Comparison of ENCODE assay signal across 10 mouse cellular contexts in genomic region chr8:26626651-26627077, GRCm38 (mm10).
DNase-seq lines count a peak whose midpoint lies in the region; ATAC-seq and TF ChIP-seq lines count a peak whose summit lies in the region.
"Had no signal": no experiment of that assay in that cellular context is flagged by ENCODE, and none has a peak within 500 bp of the region (broad histone marks: within the 10 kb centered on the region; RNA-seq: fewer than 3 reads in every experiment).

No protein-coding gene starts in this region.

- DNase-seq in testis, postnatal 14 days (ENCODE audit: low spot score): no peak
- peak; percentile 3 for DNase-seq in heart, postnatal 25 days (ENCODE audit: low spot score)
- no peak for DNase-seq in layer of hippocampus, adult 18-20 months (ENCODE audit: low spot score in 2 of 2)
- no peak for DNase-seq in ovary, adult 18-20 months (ENCODE audit: low spot score)
- no peak for DNase-seq in left cerebral cortex, adult 11 months (ENCODE audit: low spot score)
- DNase-seq: thymus, adult 2 months had no signal

- no peaks in the 10 kb centered on the region for H3K36me3 ChIP-seq in testis, adult 2 months (ENCODE audit: control insufficient read depth, insufficient read depth, low read length)
- H3K36me3 ChIP-seq in limb, embryonic 15.5 days: no peaks in the 10 kb centered on the region

- H3K27ac ChIP-seq in testis, adult 2 months (ENCODE audit: control insufficient read depth, insufficient read depth, low read depth, low read length): no peak overlapping the region
- H3K27ac ChIP-seq in limb, embryonic 15.5 days: no peak overlapping the region

- no peak for TF ChIP-seq POLR2A in testis, adult 2 months (IDR thresholded peaks at IDR 0.05; ENCODE audit: control insufficient read depth, low read depth, low read length)

- H3K4me3 ChIP-seq in testis, adult 2 months (ENCODE audit: control insufficient read depth, low read depth, low read length): peak overlapping the region; percentile 27
- peak overlapping the region; percentile 9; the same call in 1 of the 2 replicates for H3K4me3 ChIP-seq in limb, embryonic 15.5 days
- H3K4me3 ChIP-seq: megakaryocyte, embryonic 14.5 days had no signal

- TF ChIP-seq CTCF in testis, adult 2 months (IDR thresholded peaks at IDR 0.05; ENCODE audit: control insufficient read depth, insufficient read depth, insufficient replicate concordance, low read depth, low read length): no peak

- no peak for ATAC-seq in limb, embryonic 15.5 days (ENCODE audit: insufficient number of reproducible peaks, low FRiP score, low TSS enrichment, low read depth)
- ATAC-seq: Patski had no signal

- H3K4me1 ChIP-seq in testis, adult 2 months (ENCODE audit: control insufficient read depth, insufficient read depth, low read length): peaks cover 5% of the 10 kb centered on the region; the same call in 1 of the 2 replicates
- H3K4me1 ChIP-seq in limb, embryonic 15.5 days: peaks cover 20% of the 10 kb centered on the region

- intact Hi-C loops in heart, postnatal 25 days (cut with DNase I): no loop called here

- peak overlapping the region; percentile 29 for H3K4me2 ChIP-seq in limb, embryonic 15.5 days

- 9% methylated on average over 17 of the region's 17 CpGs for WGBS in limb, embryonic 15.5 days

- H3K9ac ChIP-seq in limb, embryonic 15.5 days: no peak overlapping the region

- no peaks in the 10 kb centered on the region; the same call in 1 of the 2 replicates for H3K27me3 ChIP-seq in testis, adult 2 months (ENCODE audit: control insufficient read depth, insufficient read depth, low read length)
- H3K27me3 ChIP-seq in limb, embryonic 15.5 days: peaks cover 9% of the 10 kb centered on the region; the same call in 1 of the 2 replicates
- H3K27me3 ChIP-seq: megakaryocyte, embryonic 14.5 days had no signal

- H3K9me3 ChIP-seq in limb, embryonic 15.5 days: no peaks in the 10 kb centered on the region
